Mouse (Mus musculus) small intestine, adult 10 weeks (tissue): Measurements from ENCODE around the gene 1700088E04Rik. TPM values are rescaled to one million over a fixed set of nuclear protein-coding genes. Genes with fewer than 3 reads are reported as not detected.

Experiments
- polyA plus RNA-seq: library from polyadenylated mRNA; stranded (reverse); fragments of 350-450 nt; fragmentation: Illumina TruSeq; extraction: RNeasy Lipid Tissue Mini Kit (QIAGEN cat#74804); gene quantifications from one replicate; pipeline ENCODE4 v1.2.3, GENCODE M21; 2014; ENCODE audit warnings: low replicate concordance

The 1700088E04Rik gene
- polyA plus RNA-seq = not detected

GRCm38 (mm10) chr15:79140866-79141565 is at the start of gene 1700088E04Rik, which contains the start of gene Polr2f:
TSS of gene 1700088E04Rik (minus strand) at chr15:79141253.
TSS of gene Polr2f (plus strand) at chr15:79141009.

DNA sequence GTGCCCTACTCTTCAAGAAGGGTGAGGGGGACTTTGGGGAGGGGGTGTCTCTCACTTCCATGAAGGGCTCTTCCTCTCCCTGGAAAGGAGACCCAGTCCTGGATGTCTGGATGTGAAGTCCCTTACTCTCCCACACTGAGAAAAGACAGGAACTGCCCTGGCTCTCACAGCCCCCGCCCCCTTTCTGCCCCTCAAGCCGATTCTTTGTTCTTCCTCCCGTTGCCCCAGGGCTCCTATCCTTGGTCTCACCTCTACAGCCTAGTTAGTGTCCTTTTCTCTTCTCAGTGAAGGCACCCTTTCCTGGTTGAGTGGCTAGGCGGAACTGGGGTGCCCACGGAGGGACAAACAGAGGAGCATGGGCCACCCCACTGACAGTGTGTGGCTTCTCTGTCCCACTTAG is 24.1 kb upstream of the 1700088E04Rik start, which contains the start of gene Sox10:
Gene Sox10 (minus strand): TSS at position 101 of the 400 bp plus-strand sequence.

GRCm38 (mm10) chr15:79108421-79109320 is 32.4 kb downstream of the 1700088E04Rik start, which contains the start of gene Micall1:
TSS of gene Micall1 (plus strand) at chr15:79108898.

Other genes with a start within 250 kb of the 1700088E04Rik start
- not detected for gene Gm49510, start 241.6 kb downstream of the 1700088E04Rik start, polyA plus RNA-seq
- 1.9 TPM for gene Sh3bp1, start 241.5 kb downstream of the 1700088E04Rik start, polyA plus RNA-seq
- gene Pdxp, start 227.3 kb downstream of the 1700088E04Rik start, polyA plus RNA-seq = 0.22 TPM
- not detected for gene Lgals1, start 214.5 kb downstream of the 1700088E04Rik start, polyA plus RNA-seq
- 1.3 TPM for gene Nol12, start 206.3 kb downstream of the 1700088E04Rik start, polyA plus RNA-seq
- gene Triobp, start 193.5 kb downstream of the 1700088E04Rik start, polyA plus RNA-seq = 1.0 TPM
- 171 TPM for gene H1f0, start 112.8 kb downstream of the 1700088E04Rik start, polyA plus RNA-seq
- not detected for gene Galr3, start 99.4 kb downstream of the 1700088E04Rik start, polyA plus RNA-seq
- 1.9 TPM for gene Ankrd54, start 78.4 kb downstream of the 1700088E04Rik start, polyA plus RNA-seq
- 47.0 TPM for gene Eif3l, start 66.1 kb downstream of the 1700088E04Rik start, polyA plus RNA-seq
- 7.6 TPM for gene Micall1, start 32.4 kb downstream of the 1700088E04Rik start, polyA plus RNA-seq
- gene Polr2f, start 244 bp downstream of the 1700088E04Rik start, polyA plus RNA-seq = not detected
- gene Sox10, start 24.0 kb upstream of the 1700088E04Rik start, polyA plus RNA-seq = not detected
- gene Pick1, start 87.9 kb upstream of the 1700088E04Rik start, polyA plus RNA-seq = 9.0 TPM
- gene Gm49486, start 88.1 kb upstream of the 1700088E04Rik start, polyA plus RNA-seq = 0.48 TPM
- gene Slc16a8, start 113.5 kb upstream of the 1700088E04Rik start, polyA plus RNA-seq = not detected
- 15.6 TPM for gene Baiap2l2, start 144.3 kb upstream of the 1700088E04Rik start, polyA plus RNA-seq
- 0.22 TPM for gene Pla2g6, start 187.1 kb upstream of the 1700088E04Rik start, polyA plus RNA-seq
- gene Maff, start 205.4 kb upstream of the 1700088E04Rik start, polyA plus RNA-seq = 1.4 TPM